Mouse (Mus musculus) spleen, adult 2 months (tissue): ENCODE measurements around the gene Gpr50.

Experiments used
- CTCF ChIP-seq: fragments of 200-500 bp; IDR thresholded peaks from 2 replicates; pipeline ENCODE4 v1.5.1; 2011; ENCODE audit warnings: mild to moderate bottlenecking, inconsistent platforms; ENCODE audit not compliant: insufficient read depth, insufficient read length, insufficient replicate concordance; ENCODE audit errors: extremely low read depth
- POLR2A ChIP-seq: fragments of 200-500 bp; IDR thresholded peaks from 2 replicates; pipeline ENCODE4 v1.6.1; 2011; ENCODE audit warnings: low read depth, low read length, inconsistent platforms

DNA sequence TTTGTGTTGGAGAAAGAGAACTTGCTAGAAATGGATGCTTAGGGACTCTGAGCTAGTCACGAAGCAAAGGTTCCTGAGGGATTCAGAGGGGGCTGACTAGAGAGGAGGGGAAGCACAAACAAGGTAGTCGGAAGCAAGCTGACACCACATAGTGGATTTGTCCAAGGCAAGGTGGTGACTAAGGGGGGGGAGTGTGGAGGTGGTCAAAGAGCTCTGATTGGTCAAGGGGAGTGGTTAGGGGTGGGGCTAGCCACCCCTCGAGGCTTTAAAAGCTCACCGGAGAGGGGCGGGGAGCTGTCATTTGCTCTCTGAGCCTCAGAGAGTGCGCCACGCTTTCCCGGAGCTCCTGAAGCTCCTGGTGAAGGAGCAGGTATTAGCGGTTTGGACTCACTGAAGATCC, at the start of gene Gpr50:
- TF ChIP-seq CTCF (no peak), POLR2A (no peak)
